Mouse (Mus musculus) lung, embryonic 16.5 days (tissue): ENCODE measurements around the gene Rdh5. TPM values are rescaled to one million over a fixed set of nuclear protein-coding genes. Genes with fewer than 3 reads are reported as not detected.

Experiments
- ATAC-seq: fragments of 200-750 bp; cut with Nextera tagmentation; 2 replicates; pipeline ENCODE4 v1.8.0; 2017; ENCODE audit warnings: low read depth, mild to moderate bottlenecking, moderate library complexity
- H3K27ac ChIP-seq: fragments of 300-500 bp; sonication (generic); 2 replicates; pipeline ENCODE4 v1.5.1; 2014; ENCODE audit warnings: mild to moderate bottlenecking, control low read depth, low read length
- H3K27me3 ChIP-seq: fragments of 300-500 bp; sonication (generic); 2 replicates; pipeline ENCODE4 v1.6.1; 2014; ENCODE audit warnings: low read depth, low read length, mixed read lengths; ENCODE audit not compliant: control insufficient read depth, insufficient read depth
- H3K36me3 ChIP-seq: fragments of 300-500 bp; sonication (generic); 2 replicates; pipeline ENCODE4 v1.6.1; 2014; ENCODE audit warnings: low read length; ENCODE audit not compliant: control insufficient read depth, insufficient read depth
- H3K4me1 ChIP-seq: fragments of 300-500 bp; sonication (generic); replicated peaks from 2 replicates; pipeline ENCODE4 v1.6.1; 2014; ENCODE audit warnings: low read length, mixed read lengths; ENCODE audit not compliant: control insufficient read depth, insufficient read depth
- H3K4me2 ChIP-seq: fragments of 300-500 bp; sonication (generic); 2 replicates; pipeline ENCODE4 v1.6.1; 2014; ENCODE audit warnings: low read depth, low read length, control low read depth
- H3K4me3 ChIP-seq: fragments of 300-500 bp; sonication (generic); 2 replicates; pipeline ENCODE4 v1.5.1; 2014; ENCODE audit warnings: mild to moderate bottlenecking, low read length, control low read depth
- H3K9ac ChIP-seq: fragments of 300-500 bp; sonication (generic); 2 replicates; pipeline ENCODE4 v1.6.1; 2014; ENCODE audit warnings: low read length, control low read depth
- H3K9me3 ChIP-seq: fragments of 300-500 bp; sonication (generic); 2 replicates; pipeline ENCODE4 v1.6.1; 2016; ENCODE audit warnings: low read length; ENCODE audit not compliant: control insufficient read depth
- WGBS: fragments of 180-500 bp; shearing (Covaris S2); extraction: QIAGEN DNeasy Blood & Tissue Kit; methylation state at CpG from one replicate; pipeline ENCODE4 v1.1.7; 2014; 5-methylcytosine and 5-hydroxymethylcytosine counted together
- polyA plus RNA-seq: library from polyadenylated mRNA; unstranded; fragments of >200 nt; fragmentation: Nextera tagmentation; extraction: Ambion mirVana; gene quantifications from 2 replicates; pipeline ENCODE4 v1.2.1, GENCODE M21; 2015

Gene Rdh5
- polyA plus RNA-seq, 1 experiment from 2014 or later, result 16.0 TPM

GRCm38 (mm10) chr10:128933976-128934721, 11.5 kb upstream of the Rdh5 start:
- H3K9ac ChIP-seq, result peak overlapping the region; percentile 43; the same call in 1 of the 2 replicates
- H3K4me3 ChIP-seq, result peak overlapping the region; percentile 49
- ATAC-seq, result no peak
- H3K4me2 ChIP-seq, result peak overlapping the region; percentile 68
- WGBS, result 4% methylated on average over 21 of the region's 21 CpGs
- peaks cover 39% of the 10 kb centered on the region for H3K27me3 ChIP-seq
- H3K36me3 ChIP-seq, result no peaks in the 10 kb centered on the region
- H3K27ac ChIP-seq, result no peak overlapping the region
- H3K9me3 ChIP-seq, result no peaks in the 10 kb centered on the region
- H3K4me1 ChIP-seq, result peaks cover 13% of the 10 kb centered on the region

GRCm38 (mm10) chr10:128933574-128933973, 10.9 kb upstream of the Rdh5 start, which contains the start of gene Itga7:
Gene Itga7 (plus strand): TSS chr10:128933818.
- ATAC-seq, result peak; percentile 72
- H3K4me1 ChIP-seq, result peaks cover 13% of the 10 kb centered on the region
- H3K4me3 ChIP-seq, result peak within 1 kb of the TSS; percentile 49
- 0% methylated on average over 26 of the region's 26 CpGs for WGBS
- H3K9me3 ChIP-seq, result no peaks in the 10 kb centered on the region
- H3K4me2 ChIP-seq, result peak within 1 kb of the TSS; percentile 68
- H3K36me3 ChIP-seq, result no peaks in the 10 kb centered on the region
- no peak within 1 kb of the TSS for H3K27ac ChIP-seq
- peaks cover 39% of the 10 kb centered on the region for H3K27me3 ChIP-seq
- H3K9ac ChIP-seq, result peak within 1 kb of the TSS; percentile 43; the same call in 1 of the 2 replicates

DNA sequence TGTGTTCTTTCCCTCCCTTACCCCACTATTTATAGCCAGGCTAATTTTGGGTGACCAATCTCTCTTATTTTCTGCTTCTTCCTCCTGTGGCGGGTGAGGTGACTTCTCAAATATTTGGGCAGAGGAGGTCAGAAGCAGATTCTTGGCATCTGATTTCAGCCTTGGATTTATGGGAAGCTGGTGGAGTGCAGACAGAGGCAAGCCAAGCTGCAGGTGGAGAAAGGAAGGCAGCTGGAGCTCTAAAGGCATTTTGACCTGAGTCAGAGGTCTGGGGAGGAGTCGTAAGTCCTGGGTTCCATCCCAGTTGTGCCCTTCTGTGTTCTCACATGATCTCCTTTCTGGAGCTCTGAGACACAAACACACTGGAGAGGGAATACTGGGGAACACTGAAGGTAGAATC, 8.8 kb upstream of the Rdh5 start:
- WGBS, result 58% methylated on average over 2 of the region's 2 CpGs
- no peak overlapping the region for H3K4me2 ChIP-seq

GRCm38 (mm10) chr10:128929638-128930378, 7.1 kb upstream of the Rdh5 start:
- H3K27me3 ChIP-seq, result peaks cover 25% of the 10 kb centered on the region
- H3K4me2 ChIP-seq, result no peak overlapping the region
- no peaks in the 10 kb centered on the region for H3K36me3 ChIP-seq
- H3K27ac ChIP-seq, result peak overlapping the region; percentile 31
- peaks cover 13% of the 10 kb centered on the region for H3K4me1 ChIP-seq
- H3K9me3 ChIP-seq, result no peaks in the 10 kb centered on the region
- ATAC-seq, result peak; percentile 86
- no peak overlapping the region for H3K4me3 ChIP-seq
- WGBS, result 28% methylated on average over 7 of the region's 7 CpGs
- H3K9ac ChIP-seq, result no peak overlapping the region

More for the DNA sequence above, 8.8 kb upstream of the Rdh5 start:
- Histone ChIP-seq H3K9me3 (no peaks in the 10 kb centered on the region), H3K4me3 (no peak overlapping the region), H3K27me3 (peaks cover 39% of the 10 kb centered on the region), H3K27ac (no peak overlapping the region), H3K4me1 (peaks cover 13% of the 10 kb centered on the region), H3K9ac (no peak overlapping the region), H3K36me3 (no peaks in the 10 kb centered on the region)
- ATAC-seq, result no peak

GRCm38 (mm10) chr10:128928356-128928755, 5.7 kb upstream of the Rdh5 start:
- peaks cover 13% of the 10 kb centered on the region for H3K4me1 ChIP-seq
- H3K4me2 ChIP-seq, result no peak overlapping the region
- no peaks in the 10 kb centered on the region for H3K9me3 ChIP-seq
- ATAC-seq, result no peak
- no peak overlapping the region for H3K4me3 ChIP-seq
- H3K27ac ChIP-seq, result no peak overlapping the region
- H3K9ac ChIP-seq, result no peak overlapping the region
- H3K27me3 ChIP-seq, result peaks cover 11% of the 10 kb centered on the region
- 35% methylated on average over 4 of the region's 4 CpGs for WGBS
- no peaks in the 10 kb centered on the region for H3K36me3 ChIP-seq

- no peaks in the 10 kb centered on the region for H3K36me3 ChIP-seq
- peak within 1 kb of the TSS; percentile 83 for H3K4me3 ChIP-seq
- H3K4me2 ChIP-seq, result peak within 1 kb of the TSS; percentile 94
- H3K4me1 ChIP-seq, result peaks cover 27% of the 10 kb centered on the region
- peak within 1 kb of the TSS; percentile 83 for H3K9ac ChIP-seq
- WGBS, result 57% methylated on average over 9 of the region's 9 CpGs
- H3K27ac ChIP-seq, result peak within 1 kb of the TSS; percentile 98
- ATAC-seq, result no peak
- no peaks in the 10 kb centered on the region for H3K27me3 ChIP-seq
- no peaks in the 10 kb centered on the region for H3K9me3 ChIP-seq
Measured at GRCm38 (mm10) chr10:128923935-128924334, 1.2 kb upstream of the Rdh5 start, which contains the start of gene Bloc1s1. Gene Bloc1s1 (minus strand): TSS chr10:128924035.

GRCm38 (mm10) chr10:128923013-128923691, 464 bp upstream of the Rdh5 start:
- H3K4me3 ChIP-seq, result peak overlapping the region; percentile 83
- no peaks in the 10 kb centered on the region for H3K27me3 ChIP-seq
- peak overlapping the region; percentile 98 for H3K27ac ChIP-seq
- H3K9me3 ChIP-seq, result no peaks in the 10 kb centered on the region
- ATAC-seq, result peak; percentile 96
- peaks cover 27% of the 10 kb centered on the region for H3K4me1 ChIP-seq
- peak overlapping the region; percentile 83 for H3K9ac ChIP-seq
- peak overlapping the region; percentile 94 for H3K4me2 ChIP-seq
- no peaks in the 10 kb centered on the region for H3K36me3 ChIP-seq
- under 1% methylated on average over 42 of the region's 42 CpGs for WGBS

DNA sequence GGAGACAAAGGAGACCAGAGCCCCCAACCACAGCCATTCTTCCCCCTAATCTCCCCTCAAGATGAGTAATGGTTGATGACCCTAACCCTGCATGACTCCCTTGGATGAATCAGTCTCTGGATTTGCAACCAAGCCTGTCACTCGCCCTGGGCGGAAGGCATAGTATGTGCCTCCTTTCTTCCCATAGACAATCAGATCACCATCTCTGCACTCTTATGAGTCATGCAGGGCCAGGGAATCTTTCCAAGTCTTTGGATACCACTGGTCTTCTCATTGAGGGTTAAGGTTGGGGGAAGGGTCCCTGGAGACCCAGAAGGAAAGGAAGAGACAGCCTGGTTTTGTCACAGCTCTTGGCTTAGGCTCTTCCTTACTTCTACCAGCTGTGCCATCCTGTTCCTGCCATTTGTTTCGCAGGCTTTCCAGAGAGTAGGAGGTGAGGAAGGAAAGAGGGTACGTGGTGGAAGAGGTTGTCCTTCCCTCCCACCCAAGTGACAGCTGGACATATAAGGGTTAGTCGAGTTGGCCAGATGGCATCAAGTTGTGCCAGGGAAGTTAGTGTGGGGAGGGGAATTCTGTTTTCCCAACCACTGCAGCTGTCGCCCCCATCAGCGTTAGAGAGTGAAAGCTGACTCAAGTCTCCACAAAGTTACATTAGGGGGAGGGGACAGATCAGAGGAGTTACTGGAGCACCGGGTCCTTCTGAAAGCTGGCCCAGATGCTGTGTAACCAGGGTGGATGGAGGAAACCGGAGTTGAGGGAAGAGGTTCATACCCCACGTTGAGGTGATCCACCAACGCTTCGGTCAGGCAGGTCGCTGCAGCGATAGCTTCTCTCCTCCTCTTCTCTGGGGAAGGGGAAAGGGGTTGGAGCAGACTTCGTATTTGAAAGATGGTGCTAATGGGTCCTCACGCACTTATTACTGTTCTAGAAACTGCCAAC, 536 bp downstream of the Rdh5 start:
- Histone ChIP-seq H3K27ac (peak overlapping the region; percentile 98), H3K27me3 (no peaks in the 10 kb centered on the region), H3K4me1 (peaks cover 27% of the 10 kb centered on the region), H3K36me3 (0 out of 2 replicates have a peak, but pooled peaks cover 2% of the 10 kb centered on the region), H3K9me3 (no peaks in the 10 kb centered on the region), H3K9ac (peak overlapping the region; percentile 83), H3K4me3 (peak overlapping the region; percentile 83), H3K4me2 (peak overlapping the region; percentile 94)
- no peak for ATAC-seq
- WGBS, result 62% methylated on average over 16 of the region's 16 CpGs
